Mouse (Mus musculus): ENCODE measurements around the gene Cma2. TPM values are rescaled to one million over a fixed set of nuclear protein-coding genes. Genes with fewer than 3 reads are reported as not detected.
"Not testable (repeated sequence)": the region's sequence is repeated elsewhere in the genome, so short reads cannot be mapped to it uniquely, and the experiment has no call there.

The Cma2 gene
- total RNA-seq (2022): not detected

DNA sequence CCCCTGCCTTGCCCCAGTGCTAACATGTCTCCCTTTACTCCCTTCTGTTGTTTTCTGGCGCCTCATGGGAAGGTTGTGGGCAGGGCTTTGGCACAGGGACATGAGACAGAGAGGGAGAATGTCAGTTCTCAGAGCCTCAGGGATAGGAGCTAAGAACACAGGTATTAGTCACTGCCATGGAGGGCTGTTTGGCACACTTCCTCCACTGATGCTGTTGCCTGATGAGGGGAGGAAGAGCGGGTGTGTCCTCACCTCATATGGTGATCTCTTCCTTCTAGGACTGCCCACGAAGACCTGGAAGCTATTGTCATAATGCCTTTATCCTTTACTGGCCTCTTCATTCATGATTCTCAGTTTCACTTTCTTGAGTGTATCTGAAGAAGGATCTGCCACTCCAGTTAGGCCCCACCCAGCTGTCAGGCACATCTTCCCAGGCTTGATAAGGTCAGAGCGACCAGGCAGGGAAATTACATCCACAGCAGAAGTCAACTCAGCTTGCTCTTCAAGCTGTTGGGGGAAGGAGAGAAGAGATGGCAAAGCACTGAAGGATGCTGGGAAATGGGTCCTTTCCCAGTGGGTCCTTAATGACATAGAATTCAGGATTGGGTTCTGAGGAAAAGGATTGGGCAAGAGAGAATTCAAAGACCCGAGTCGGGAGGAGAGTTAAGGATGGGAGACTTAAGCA, at the start of gene Cma2:
Gene Cma2, plus strand, starts transcription at position 635 of the 685 bp plus-strand sequence.
- no peak for DNase-seq (ENCODE audit: low spot score in 2 of 2)

DNA sequence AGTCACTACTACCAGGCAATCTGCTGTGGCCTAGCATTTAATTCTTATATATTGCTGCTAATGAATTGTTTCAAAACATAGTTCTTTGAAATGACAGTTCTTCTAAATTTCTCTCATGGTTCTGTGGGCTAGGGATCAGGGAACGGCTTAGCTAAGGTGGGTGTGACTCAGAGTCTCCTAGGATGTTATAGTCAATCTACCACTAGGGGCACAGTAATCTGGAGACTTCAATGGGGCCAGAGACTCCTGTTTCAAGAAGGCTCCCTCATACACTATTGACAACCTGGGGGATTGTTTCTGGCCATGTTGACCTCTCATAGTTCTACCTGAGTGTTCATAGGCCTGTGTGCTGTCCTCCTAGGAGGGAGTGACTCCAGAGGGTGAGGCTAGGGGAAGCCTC, 45.3 kb upstream of the Cma2 start:
- no peak for DNase-seq (ENCODE audit: low spot score in 2 of 2)

DNA sequence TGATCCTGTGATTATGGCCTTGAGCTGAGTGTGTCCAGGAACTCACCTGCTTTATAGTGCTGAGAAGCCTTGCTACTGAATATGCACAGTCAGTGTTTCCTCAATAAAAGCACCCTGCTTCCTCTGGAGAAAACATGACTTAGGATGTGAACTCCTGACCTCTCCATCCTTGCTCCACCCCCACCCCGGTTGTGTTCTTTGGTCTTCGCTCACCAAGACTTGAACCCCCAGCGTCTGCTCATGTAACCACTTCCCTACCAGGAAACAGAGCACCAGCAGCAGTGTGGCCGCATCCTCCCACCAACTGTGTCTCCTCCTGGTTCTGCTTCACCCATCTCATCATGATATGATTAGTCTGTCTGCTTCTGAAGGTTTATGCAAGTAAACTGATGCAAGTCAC, 37.4 kb upstream of the Cma2 start:
- DNase-seq (ENCODE audit: low spot score in 2 of 2): no peak

DNA sequence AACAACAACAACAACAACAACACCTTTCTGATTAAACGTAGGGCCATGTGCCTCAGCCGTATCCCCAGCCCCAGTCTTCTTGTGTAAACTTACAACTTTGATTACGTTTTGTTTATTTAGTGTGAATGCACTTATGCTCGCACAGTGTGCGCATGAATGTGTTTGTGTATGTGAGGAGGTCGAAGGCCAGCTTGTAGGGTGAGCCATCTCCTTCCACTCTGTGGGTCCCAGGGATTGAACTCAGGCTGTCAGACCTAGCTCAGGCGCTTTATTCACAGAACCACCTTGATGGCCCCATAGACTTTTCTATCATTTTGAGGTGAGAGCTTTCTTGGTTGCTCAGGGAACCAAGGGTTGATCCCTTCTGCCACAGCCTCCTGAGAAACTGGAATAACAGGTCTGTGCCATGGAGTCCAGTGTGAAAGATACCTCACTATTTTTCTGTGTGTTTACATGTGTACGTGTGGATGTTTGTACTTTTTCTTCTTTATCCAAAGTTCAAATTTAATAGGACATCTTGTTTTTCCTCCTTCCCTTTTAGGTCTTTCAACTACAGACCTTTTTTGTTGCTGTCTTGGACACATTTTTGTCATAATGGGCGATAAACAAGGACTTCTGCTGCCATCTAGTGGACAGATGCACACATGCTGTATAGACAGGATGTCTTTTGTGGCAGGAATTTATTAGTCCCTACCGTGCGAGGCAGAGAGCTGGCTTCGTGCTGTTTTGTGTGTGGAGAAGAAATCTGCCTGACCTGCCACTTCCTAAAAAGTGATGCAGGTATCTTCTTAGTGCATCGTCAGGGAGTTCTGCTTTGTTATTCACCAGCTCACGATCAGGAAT, 32.3 kb upstream of the Cma2 start:
- DNase-seq (ENCODE audit: low spot score in 2 of 2): peak; percentile 48 to 84

DNA sequence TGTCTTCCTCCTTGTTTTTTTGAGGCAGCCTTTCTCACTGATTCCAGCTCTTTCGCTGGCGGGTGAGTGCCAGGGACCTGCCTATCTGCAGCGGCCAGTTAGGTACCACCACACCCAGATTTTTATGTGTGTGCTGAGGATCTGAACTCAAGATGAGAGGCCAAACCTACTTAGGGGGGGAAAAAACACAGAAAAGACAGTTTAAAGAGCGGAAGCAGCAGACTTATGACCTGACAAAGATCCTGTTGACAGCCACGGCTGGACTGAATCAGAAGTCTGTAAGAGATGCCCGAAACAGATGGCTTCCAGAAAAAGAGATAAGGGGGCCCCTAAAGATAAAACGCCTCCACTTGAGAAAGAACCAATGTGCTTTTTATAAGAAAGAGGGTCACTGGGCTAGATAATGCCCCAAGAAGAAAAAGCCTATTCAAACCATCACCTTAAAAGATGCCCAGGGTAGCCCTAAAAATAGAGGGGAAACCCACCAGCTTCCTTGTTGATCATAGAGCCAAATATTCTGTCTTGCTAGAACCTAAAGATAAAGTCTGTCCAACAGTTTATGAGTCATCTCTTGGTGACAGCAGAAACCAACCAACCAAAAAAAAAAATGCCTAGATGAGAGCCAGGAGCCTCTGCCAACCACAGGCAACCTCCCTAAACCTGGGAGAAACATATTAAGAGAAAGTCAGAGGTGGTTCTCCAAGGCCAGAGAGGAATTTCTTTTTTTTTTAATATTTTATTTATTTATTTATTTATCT, 28.1 kb upstream of the Cma2 start:
- no peak for DNase-seq (ENCODE audit: low spot score in 2 of 2)

DNA sequence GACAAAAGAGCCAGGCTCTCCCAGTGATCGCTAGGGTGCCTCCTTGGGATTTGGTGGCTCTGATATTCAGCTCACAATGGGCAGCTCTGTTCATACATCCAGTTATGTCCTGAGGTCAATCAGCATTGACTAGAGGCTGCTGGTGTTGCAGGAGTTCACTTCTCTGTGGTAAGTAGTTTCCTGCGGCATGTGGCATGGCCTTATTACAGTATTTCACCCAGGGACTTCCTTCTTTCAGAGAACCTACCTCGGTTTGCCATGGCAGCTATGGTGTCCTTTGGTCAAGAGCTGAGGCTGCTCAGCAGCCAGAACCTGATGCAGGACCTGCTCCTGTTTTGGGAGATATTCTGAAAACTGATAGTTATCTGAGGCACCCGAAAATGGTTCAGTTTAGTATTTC, 23.9 kb upstream of the Cma2 start:
- DNase-seq (ENCODE audit: low spot score in 2 of 2): no peak

DNA sequence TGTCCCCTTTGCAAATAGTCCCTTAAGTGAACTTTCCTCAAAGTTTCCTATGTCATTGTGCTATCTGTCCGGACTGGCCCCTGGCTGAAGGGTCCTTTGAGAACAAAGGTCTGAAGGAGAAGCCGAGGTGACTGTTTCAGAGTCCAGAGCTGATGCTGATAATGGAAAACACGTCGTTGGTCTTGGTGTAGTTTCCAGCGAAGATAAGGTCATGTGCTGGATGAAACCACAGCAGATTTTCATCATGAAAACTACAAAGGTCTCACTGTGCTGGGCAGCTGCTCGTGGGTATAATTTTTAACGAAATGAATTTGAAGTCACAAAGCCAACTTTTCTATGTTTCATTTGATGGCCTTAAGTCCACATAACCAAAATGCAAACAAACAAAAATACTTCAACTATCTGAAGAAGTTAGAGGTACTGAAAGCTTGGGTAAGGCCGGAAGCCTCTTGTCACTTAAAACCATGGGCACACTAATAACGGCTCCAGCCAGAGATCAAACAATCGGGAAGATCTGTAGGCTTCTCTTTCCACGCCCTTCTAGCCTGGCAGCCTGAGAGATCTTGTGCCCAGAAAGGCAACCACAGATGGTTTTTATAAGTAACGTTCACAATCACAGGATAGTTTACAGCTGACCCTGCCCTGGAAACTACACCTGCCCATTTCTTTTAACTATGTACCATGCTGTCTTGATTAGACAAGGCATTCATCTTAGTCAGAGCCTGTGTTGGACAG, 21.4 kb upstream of the Cma2 start:
- no peak for DNase-seq (ENCODE audit: low spot score in 2 of 2)

DNA sequence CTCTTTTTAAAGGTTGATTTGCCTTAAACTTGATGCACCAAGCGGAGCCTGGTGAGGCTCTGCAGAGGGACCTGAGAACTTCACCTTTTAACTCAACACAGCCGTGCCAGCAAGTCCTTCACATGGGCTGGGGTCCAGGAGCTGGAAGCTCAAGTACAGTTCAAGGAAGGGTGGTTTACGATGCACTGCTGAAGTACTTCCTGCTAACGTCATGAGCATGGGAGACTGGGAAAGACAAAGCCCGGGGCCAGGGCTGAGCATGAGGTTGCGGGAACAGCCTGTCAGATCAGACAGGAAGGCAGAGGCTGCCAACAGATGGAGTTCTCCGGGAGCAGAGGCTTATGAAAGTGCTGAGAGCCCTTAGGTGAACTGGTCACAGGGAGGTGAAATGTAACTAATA, 17.2 kb upstream of the Cma2 start:
- DNase-seq (ENCODE audit: low spot score in 2 of 2): no peak

DNA sequence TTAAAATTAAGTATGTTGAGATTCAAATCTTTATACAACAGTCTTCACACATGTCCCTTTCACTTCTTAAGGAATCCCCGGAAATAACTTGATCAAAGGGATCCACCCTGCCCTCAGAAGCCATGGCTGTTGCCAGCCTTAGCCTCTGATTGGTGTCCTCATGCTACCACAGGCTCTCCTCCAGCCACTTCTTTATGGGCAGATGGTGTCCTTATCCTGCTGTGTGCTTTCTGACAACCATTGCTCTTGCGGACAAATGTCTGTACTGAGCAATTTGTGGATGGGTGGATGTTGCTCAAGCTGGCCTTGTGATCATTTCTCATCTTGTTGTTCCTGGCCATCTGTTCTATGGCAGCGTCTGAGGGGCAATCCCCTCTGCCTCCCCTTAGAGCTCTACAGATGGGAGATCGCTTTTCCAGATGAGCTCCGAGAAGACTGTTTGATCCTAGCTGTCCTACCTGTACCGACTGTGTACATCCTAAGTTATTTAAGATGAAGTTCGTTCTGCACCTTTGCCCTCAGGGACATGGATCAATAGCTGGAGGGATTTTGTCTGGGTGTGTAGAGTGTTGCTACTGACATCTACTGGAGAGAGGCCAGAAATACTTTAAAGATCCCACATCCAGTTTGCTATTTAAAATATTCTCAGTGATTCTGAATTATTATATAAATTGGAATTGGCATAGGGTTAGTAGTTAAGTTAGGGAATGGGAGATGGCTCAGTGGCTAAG, 10.5 kb upstream of the Cma2 start:
- DNase-seq (ENCODE audit: low spot score in 2 of 2): no peak

DNA sequence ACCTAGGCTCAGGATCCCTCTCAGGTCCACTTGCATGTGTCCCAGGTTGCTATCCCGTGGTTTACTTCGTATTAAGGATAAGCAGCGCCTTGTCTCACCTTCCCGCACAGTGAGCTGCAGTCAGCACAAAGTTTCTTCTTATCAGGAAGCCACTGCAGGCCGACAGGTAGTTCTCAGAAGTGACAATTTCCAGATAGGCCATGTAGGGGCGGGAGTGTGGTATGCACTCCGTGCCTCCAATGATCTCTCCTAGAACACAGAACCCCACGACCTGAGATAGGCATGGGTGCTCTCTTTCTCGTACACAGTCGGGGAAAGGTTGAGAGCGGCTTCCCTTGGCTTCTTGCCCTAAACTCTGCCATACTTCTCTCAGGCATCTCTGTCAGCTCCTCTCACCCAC, 7.2 kb upstream of the Cma2 start:
- no peak for DNase-seq (ENCODE audit: low spot score in 2 of 2)

DNA sequence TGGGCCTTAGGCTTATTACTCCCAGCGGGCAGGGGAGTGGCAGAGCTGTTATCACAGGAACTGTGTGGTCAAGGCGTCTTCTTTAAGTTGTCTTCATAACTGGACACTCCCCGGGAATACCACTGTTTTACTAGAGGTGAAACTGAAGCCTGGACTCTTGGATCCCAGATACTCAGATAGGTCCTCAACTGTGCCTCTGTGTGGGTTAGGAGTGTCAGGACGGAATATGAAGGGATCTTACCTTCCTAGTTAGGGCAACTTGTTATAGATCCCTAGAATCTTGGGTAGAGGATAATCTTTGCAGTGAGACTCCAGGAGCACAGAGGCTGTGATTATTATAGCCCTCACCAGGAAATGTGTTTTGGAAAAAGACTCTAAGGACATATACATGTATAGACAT, 6.2 kb upstream of the Cma2 start, which contains the start of gene Cma1:
Gene Cma1, minus strand, starts transcription at position 101 of the 400 bp plus-strand sequence.
- DNase-seq (ENCODE audit: low spot score in 2 of 2): no peak

DNA sequence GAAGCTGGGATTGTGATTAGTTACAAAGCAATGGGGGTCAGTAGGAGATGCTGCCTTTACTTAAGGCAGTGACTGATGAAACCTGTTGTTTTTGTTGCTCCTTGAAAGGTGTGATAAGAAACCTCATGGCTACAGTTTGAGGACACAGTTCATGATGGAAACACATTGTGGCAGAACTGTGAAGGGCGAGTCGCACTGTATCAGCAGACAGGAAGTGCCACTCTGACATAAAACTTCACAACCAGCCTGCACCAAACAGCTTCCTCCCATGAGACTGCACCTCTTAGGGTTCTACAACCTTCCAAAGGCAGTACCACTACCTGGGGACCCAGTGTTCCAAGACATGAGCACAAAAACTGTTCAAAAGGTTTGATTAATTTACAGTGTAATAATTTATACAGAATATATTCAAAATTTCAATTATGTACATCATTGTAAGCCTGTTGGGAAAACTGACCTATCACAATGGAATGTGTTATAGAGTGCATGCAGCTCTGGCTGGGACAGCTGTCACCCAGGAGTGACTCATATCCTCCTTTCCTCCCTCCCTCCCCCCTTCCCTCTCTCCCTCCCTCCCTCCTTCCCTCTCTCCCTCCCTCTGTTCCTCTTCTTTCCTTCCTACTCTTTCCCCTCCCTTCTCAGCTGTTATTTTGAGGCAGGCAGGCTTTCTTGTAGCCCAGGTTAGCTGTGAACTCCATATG, 4.4 kb upstream of the Cma2 start:
- no peak for DNase-seq (ENCODE audit: low spot score in 2 of 2)

DNA sequence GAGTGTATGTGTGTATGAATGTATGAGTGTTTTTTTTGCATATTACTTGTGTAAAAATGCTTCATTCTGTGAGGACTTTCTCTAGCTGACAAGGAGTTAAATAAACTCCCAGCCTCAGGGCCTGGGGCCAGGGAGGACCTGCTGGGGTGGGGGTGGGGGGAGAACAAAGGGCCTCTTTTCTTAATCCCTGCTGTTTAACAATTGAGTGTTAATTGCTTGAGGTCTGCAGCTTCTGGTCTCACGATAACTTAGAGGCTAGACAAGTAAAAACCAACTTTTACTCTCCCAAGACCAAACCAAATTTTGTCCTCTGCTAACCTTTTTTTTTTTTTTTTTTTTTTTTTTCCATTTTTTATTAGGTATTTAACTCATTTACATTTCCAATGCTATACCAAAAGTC, 12.5 kb downstream of the Cma2 start:
- no peak for DNase-seq (ENCODE audit: low spot score in 2 of 2)

DNA sequence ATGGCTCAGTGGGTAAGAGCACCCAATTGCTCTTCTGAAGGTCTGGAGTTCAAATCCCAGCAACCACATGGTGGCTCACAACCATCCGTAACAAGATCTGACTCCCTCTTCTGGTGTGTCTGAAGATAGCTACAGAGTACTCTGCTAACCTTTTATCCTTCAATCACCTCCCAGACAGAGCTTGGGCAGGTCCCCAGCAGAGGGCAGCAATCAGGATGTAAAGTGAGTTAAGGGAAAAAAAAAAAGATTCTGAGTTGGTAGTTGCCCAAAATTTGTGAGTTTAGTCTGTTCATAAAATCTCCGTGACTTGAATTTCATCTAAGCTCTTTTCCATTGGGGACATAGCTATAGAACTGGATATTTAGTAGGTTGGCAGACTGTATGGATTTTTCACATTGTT, 13.1 kb downstream of the Cma2 start:
- DNase-seq (ENCODE audit: low spot score in 2 of 2): not testable (repeated sequence)

DNA sequence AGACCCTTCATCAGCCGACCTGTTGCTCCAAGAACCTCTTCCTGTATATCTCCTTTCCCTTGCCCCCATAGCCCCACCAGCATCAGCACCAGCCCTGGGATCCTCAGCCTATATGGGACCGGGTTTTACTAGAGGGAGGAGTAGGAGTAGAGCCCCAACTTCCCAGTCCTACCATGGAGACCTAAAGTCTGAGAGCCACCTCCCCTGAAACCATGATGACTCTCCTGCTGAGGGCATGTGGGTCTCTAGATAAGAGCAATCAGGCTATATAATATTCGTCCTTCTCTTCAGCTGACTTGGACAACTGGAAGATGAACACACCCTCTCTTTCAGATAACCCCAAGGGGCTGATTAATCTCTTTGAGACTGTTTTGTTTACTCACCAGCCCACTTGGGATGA, 36.7 kb downstream of the Cma2 start:
- not testable (repeated sequence) for DNase-seq (ENCODE audit: low spot score in 2 of 2)

DNA sequence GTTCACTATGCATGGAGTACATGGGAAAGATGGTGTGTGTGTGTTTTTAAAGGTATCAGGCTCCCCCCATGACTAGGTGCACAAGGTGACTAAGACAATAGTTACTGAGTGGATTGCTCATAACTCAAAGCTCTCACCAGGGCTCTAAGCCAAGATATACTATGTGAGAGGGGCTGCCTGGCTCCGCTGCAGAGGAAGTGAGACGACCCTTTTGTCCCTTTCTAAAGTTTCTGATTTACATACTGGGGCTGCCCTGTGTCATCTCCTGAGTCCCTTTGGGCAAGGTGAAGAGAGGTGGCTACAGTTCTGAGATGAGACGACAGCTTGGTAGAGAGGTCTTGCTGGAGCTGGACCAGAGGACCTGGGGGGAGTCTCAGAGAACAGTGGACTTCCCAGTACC, 62.4 kb downstream of the Cma2 start:
- no peak for DNase-seq (ENCODE audit: low spot score in 2 of 2)

DNA sequence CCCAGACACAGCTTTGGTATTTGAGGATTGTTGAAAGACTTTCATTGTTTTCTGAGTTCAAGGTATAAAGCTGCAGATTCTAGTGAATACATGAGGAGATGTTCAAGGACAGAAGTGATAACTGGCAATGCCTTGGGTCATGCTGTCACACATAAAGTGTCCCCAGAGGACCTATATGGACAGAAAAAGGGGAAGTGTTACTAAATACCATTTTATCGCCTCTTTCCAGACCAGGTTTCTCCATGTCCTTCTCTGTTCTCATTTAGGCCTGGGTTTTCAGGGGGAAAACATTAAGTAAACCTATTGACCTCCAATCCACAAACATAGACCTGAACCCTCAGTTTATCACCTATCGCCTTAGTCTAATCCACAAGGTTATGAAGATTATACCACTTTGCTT, 63.1 kb downstream of the Cma2 start:
- DNase-seq (ENCODE audit: low spot score in 2 of 2): no peak

DNA sequence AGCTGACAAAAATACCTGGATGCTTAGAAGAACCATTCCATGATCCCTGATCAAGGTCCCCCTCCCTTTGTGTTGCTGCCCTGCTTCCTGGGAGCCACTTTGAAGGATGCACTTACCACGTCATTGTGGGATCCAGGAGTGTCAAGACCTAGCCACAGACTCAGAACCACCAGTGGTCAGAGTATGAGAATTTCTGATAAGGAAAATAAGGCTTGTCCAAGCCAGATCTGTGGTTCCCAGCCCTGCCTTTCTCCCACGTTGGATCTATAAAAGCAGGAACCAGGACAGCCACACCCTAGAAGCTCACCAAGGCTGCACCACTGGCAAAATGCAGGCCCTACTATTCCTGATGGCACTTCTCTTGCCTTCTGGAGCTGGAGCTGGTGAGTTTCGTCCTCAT, 66.9 kb downstream of the Cma2 start, which contains the start of gene Mcpt1:
Gene Mcpt1, plus strand, starts transcription at position 301 of the 400 bp plus-strand sequence.
- DNase-seq (ENCODE audit: low spot score in 2 of 2): not testable (repeated sequence)

DNA sequence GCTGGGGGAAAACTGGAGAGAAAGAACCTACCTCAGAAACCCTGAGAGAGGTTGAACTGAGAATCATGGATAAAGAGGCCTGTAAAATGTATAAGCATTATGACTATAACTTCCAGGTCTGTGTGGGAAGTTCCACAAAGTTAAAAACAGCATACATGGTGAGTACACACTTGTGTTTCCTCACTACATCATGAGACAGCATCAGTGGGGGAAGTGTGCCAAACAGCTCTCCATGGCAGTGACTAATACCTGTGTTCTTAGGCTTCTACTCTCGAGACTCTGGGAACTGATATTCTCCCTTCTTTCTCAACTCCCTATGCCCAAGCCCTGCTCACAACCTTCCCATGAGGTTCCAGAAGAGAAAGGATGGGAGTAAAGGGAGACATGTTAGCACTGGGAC, 68.7 kb downstream of the Cma2 start:
- no peak for DNase-seq (ENCODE audit: low spot score in 2 of 2)

DNA sequence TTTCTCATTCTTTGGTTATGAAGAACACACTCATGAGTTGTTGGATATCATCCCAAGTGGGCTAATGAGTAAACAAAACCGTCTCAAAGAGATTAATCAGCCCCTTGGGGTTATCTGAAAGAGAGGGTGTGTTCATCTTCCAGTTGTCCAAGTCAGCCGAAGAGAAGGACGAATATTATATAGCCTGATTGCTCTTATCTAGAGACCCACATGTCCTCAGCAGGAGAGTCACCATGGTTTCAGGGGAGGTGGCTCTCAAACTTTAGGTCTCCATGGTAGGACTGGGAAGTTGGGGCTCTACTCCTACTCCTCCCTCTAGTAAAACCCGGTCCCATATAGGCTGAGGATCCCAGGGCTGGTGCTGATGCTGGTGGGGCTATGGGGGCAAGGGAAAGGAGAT, 70.5 kb downstream of the Cma2 start:
- not testable (repeated sequence) for DNase-seq (ENCODE audit: low spot score in 2 of 2)

All from layer of hippocampus, adult 8-10 months (tissue).